Mouse (Mus musculus): ENCODE data around the gene Eif4a1. TPM values are rescaled to one million over a fixed set of nuclear protein-coding genes. Genes with fewer than 3 reads are reported as not detected.

The Eif4a1 gene
- total and polyA plus RNA-seq, 3 experiments: 114 to 1,689 (median 634) TPM

DNA sequence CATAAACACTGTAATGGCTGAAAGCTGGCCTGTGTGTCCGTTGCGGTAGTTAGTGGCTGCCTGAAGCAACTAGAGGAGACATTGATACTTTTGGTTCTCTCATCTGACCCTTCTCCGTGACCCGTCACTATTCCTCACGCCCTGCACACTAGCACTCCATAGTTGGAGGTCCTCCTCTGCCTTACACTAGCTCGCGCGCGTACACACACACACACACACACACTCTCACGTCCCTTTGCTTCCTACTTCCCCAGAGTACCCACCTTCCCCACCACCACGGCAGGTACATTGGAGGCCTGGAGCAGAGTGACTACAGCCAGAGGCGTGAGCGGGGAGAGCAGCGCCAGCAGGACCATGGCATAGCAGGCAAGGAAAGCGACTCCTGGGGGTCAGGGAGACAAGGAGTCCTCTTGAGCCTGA, 14.8 kb downstream of the Eif4a1 start:
- DNase-seq (ENCODE audit: low read depth, low spot score): no peak
- no peak overlapping the region for H3K4me3 ChIP-seq (ENCODE audit: control insufficient read depth in 1 of 2, insufficient read depth in 1 of 2, low read depth in 2 of 2, low read length in 2 of 2)
- H3K27me3 ChIP-seq (ENCODE audit: control insufficient read depth in 1 of 2, insufficient read depth in 2 of 2, low read length in 2 of 2): no peaks in the 10 kb centered on the region
- no peak for TF ChIP-seq CHD1 (IDR thresholded peaks at IDR 0.05; ENCODE audit: low read depth, low read length)
- no peak for TF ChIP-seq ZC3H11A (IDR thresholded peaks at IDR 0.05; ENCODE audit: low read depth, low read length)
- no peak for TF ChIP-seq ZNF384 (IDR thresholded peaks at IDR 0.05; ENCODE audit: low read depth, low read length)
- no peak for TF ChIP-seq RAD21 (IDR thresholded peaks at IDR 0.05; ENCODE audit: low read depth, low read length)
- TF ChIP-seq SIN3A (IDR thresholded peaks at IDR 0.05; ENCODE audit: low read length): 0 out of 2 replicates have a peak, but pooled peaks have one; percentile 4
- TF ChIP-seq POLR2A (IDR thresholded peaks at IDR 0.05; ENCODE audit: control insufficient read depth in 1 of 2, insufficient read depth in 1 of 2, low read depth in 1 of 2, low read length in 2 of 2, poor library complexity in 1 of 2): no peak
- H3K27ac ChIP-seq (ENCODE audit: control insufficient read depth, low read depth, low read length): no peak overlapping the region
- H3K36me3 ChIP-seq (ENCODE audit: control insufficient read depth in 1 of 2, insufficient read depth in 2 of 2, low read length in 2 of 2): peaks cover 0 to 14% of the 10 kb centered on the region in 2 experiments; a peak in 2 of 4 replicates
- no peak overlapping the region for H3K9ac ChIP-seq (ENCODE audit: control insufficient read depth, low read depth, low read length, poor library complexity, severe bottlenecking)
- peaks cover 4% of the 10 kb centered on the region; the same call in 1 of the 2 replicates for H3K79me2 ChIP-seq (ENCODE audit: control insufficient read depth, insufficient read depth, low read length, poor library complexity)
- no peaks in the 10 kb centered on the region for H3K9me3 ChIP-seq (replicated peaks; ENCODE audit: insufficient read depth, low read length)
- peaks cover 4 to 11% of the 10 kb centered on the region in 2 experiments for H3K4me1 ChIP-seq (ENCODE audit: control insufficient read depth in 1 of 2, insufficient read depth in 2 of 2, low read length in 2 of 2)

DNA sequence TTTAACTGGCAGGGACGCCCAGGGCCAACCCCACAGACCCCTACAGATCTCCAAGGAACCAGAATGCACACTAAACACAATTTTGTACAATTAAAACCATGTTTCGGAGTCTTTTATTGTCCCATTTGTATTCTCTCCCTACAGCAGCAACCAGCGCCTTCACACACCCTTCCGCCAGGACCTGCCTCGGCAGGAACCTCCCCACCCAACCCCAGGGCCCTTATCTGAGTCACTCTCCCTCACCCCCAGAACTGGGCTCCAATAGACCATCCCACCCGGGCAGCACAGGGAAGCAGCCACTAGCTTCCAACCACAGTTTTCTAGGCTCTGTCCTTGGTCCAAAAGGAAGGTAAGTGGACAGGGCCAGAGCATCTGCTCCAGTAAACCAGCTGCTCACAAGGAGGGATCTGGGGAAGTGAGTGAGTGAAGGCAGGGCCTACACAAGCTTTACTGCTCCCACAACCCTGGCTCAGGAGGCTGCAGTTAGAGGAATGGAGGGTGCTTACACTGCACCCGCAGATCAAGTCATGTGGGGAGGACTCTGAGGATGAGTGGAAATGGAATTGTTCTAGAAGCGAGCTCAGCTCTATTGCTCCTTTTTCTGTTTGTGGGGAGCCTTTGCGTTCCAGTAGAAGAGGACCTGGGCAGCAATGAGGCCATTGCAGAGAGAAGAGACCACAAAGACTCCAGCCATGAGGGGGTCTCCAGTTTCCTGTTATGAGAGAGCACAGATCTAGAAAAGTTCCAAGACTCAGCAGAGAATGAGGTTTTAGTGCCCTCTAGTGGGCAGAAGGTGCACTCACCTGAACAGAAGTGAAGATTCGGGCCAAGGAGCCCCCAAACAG, 15.4 kb downstream of the Eif4a1 start:
- peaks cover 4 to 11% of the 10 kb centered on the region in 2 experiments for H3K4me1 ChIP-seq (ENCODE audit: control insufficient read depth in 1 of 2, insufficient read depth in 2 of 2, low read length in 2 of 2)
- H3K36me3 ChIP-seq (ENCODE audit: control insufficient read depth in 1 of 2, insufficient read depth in 2 of 2, low read length in 2 of 2): peaks cover 4 to 14% of the 10 kb centered on the region in 2 experiments; a peak in 3 of 4 replicates
- H3K27ac ChIP-seq (ENCODE audit: control insufficient read depth, low read depth, low read length): no peak overlapping the region
- H3K4me3 ChIP-seq (ENCODE audit: control insufficient read depth in 1 of 2, insufficient read depth in 1 of 2, low read depth in 2 of 2, low read length in 2 of 2): no peak overlapping the region
- H3K9ac ChIP-seq (ENCODE audit: control insufficient read depth, low read depth, low read length, poor library complexity, severe bottlenecking): 0 out of 2 replicates have a peak overlapping the region, but pooled peaks have one; percentile 4
- peaks cover 2% of the 10 kb centered on the region; the same call in 1 of the 2 replicates for H3K79me2 ChIP-seq (ENCODE audit: control insufficient read depth, insufficient read depth, low read length, poor library complexity)
- H3K27me3 ChIP-seq (ENCODE audit: control insufficient read depth in 1 of 2, insufficient read depth in 2 of 2, low read length in 2 of 2): no peaks in the 10 kb centered on the region
- H3K9me3 ChIP-seq (replicated peaks; ENCODE audit: insufficient read depth, low read length): no peaks in the 10 kb centered on the region
- DNase-seq (ENCODE audit: low read depth, low spot score): peak; percentile 83
- TF ChIP-seq MAFK (IDR thresholded peaks at IDR 0.05; ENCODE audit: borderline replicate concordance, low read depth, low read length) (no peak), ZKSCAN1 (IDR thresholded peaks at IDR 0.05; ENCODE audit: low read depth, low read length) (no peak), SMC3 (IDR thresholded peaks at IDR 0.05; ENCODE audit: low read depth, low read length) (peak; percentile 80), ETS1 (IDR thresholded peaks at IDR 0.05; ENCODE audit: low read depth, low read length) (no peak), RCOR1 (IDR thresholded peaks at IDR 0.05; ENCODE audit: low read depth, low read length) (no peak), SIN3A (IDR thresholded peaks at IDR 0.05; ENCODE audit: low read length) (peak; percentile 64; the same call in 1 of the 2 replicates), NELFE (IDR thresholded peaks at IDR 0.05; ENCODE audit: low read depth, low read length) (no peak), MAZ (IDR thresholded peaks at IDR 0.05; ENCODE audit: low read depth, low read length) (peak; percentile 19; the same call in 1 of the 2 replicates), TAL1 (IDR thresholded peaks at IDR 0.05; ENCODE audit: low read length) (no peak), USF2 (IDR thresholded peaks at IDR 0.05; ENCODE audit: borderline replicate concordance in 1 of 2, insufficient read depth in 1 of 2, low read depth in 1 of 2, low read length in 2 of 2) (no peak), MYB (IDR thresholded peaks at IDR 0.05; ENCODE audit: low read depth, low read length) (no peak), POLR2AphosphoS2 (IDR thresholded peaks at IDR 0.05; ENCODE audit: low read length) (0 out of 2 replicates have a peak, but pooled peaks have one; percentile 15), USF1 (IDR thresholded peaks at IDR 0.05; ENCODE audit: low read depth, low read length) (peak; percentile 21; the same call in 1 of the 2 replicates), TCF12 (IDR thresholded peaks at IDR 0.05; ENCODE audit: low read depth, low read length) (0 out of 2 replicates have a peak, but pooled peaks have one; percentile 10), HCFC1 (IDR thresholded peaks at IDR 0.05; ENCODE audit: low read depth, low read length) (0 out of 2 replicates have a peak, but pooled peaks have one; percentile 25), UBTF (IDR thresholded peaks at IDR 0.05; ENCODE audit: borderline replicate concordance, insufficient read depth, low read depth, low read length) (no peak), GATA1 (IDR thresholded peaks at IDR 0.05; ENCODE audit: low read depth, low read length) (peak; percentile 9; the same call in 1 of the 2 replicates), ELF1 (IDR thresholded peaks at IDR 0.05; ENCODE audit: low read depth, low read length) (no peak), BHLHE40 (IDR thresholded peaks at IDR 0.05; ENCODE audit: borderline replicate concordance, low read depth, low read length) (no peak), MXI1 (IDR thresholded peaks at IDR 0.05; ENCODE audit: low read depth, low read length) (no peak), ZMIZ1 (IDR thresholded peaks at IDR 0.05; ENCODE audit: low read depth, low read length) (no peak), ZC3H11A (IDR thresholded peaks at IDR 0.05; ENCODE audit: low read depth, low read length) (peak; percentile 75), E2F4 (IDR thresholded peaks at IDR 0.05; ENCODE audit: borderline replicate concordance, low read depth, low read length) (no peak), MYC (IDR thresholded peaks at IDR 0.05; ENCODE audit: low read depth, low read length) (no peak), POLR2A (IDR thresholded peaks at IDR 0.05; ENCODE audit: control insufficient read depth in 1 of 2, insufficient read depth in 1 of 2, low read depth in 1 of 2, low read length in 2 of 2, poor library complexity in 1 of 2) (no peak)

All from MEL (cell line).